Mouse (Mus musculus): ENCODE measurements around the gene Apba2.

Apba2 gene

DNA sequence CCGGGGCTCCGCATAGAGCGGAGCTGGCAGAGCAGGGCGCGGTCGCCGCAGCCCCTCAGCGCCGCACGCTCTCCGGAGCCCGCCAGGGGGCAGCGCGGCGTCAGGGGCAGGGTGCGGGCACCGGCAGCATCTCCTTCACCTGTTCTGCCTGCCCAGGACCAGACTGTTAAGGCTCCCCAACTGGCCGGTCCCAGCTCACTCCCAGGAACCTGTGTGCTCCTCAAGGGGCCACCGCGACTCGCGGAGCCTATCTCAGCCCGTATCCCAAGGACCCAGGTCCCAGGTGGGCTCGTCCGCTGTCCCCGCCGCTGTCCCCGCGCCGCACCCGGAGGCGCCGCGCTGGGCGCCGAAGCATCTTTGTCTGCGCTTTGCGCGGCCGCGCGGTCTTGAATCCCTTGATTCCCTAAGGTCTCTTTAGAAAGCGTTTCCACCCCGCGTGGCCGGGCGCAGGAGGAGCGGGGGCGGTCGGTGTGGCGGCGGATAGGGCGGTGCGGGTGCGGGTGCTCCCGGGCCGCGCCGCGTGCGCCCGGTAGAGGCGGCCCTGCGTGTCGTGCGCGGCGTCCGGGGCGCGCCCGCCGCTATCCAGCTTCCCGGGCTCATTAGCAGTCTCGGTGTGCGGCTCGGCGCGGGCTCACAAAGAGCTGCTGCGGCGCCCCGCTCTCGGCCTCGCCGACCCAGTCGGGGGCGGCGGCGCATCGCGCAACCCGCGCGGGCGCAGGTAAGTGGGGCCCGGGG, at the start of gene Apba2:
Apba2 (plus strand) TSS at position 171 of the 735 bp plus-strand sequence.
- DNase-seq (ENCODE audit: extremely low read depth, low read depth, low spot score), result no peak

DNA sequence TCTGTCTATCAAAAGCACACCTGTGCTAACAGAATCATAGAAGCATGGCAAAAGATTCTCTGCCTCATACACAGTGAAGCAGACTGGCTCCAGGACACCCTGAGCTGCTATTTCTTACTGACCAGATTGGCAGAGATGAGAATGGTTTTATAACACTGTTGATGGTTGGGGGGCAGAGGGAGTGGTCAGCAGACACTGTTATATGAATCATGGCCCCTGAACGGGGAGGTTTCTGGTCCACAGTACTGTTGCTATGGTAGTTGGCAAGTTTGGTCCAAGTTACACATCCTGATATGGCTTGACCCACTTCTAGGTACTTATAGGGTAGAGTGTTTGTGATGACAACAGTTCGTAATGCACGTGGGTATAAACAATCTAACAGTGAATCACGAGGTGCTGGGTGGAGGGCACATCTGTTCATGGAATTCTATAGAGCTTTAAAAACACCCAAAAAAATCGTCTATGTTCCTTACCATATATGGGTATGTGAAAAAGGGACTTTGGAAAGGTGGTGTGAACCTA, 49.6 kb upstream of the Apba2 start:
- DNase-seq (ENCODE audit: extremely low read depth, low read depth, low spot score), result no peak

DNA sequence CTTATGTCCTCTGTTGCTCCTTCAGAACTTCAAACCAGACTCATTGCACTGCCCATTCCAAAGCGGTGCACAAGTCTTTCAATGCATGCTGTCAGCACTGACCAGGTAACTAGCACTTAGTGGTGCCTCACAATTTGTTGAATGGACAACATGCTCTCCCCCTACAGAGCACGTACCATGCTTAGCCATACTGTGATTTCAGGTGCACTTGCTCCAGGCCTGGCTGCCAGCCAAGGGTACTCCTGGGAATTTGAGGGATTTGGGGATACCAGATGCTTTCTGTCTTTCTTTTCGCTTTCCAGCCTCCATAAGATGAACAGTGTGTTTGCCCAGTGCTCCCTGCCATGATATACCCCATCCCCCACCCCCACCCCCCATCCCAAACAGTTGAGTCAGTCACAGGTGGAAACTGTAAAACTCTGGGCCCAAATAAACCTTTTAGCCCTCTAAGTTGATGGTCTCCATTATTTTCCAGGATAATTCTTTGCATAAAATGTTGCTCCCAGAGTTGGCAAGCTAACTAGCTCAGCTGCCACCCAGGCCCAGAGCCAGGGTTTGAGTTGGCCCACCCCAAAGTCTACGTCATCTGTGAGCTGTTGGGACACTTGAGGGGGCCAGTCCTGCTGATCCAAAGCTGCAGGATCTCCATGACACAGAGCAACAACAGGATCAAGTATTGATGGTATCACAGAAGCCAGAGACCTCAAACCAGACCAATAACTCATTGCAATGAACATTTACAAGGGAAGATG, 48.9 kb upstream of the Apba2 start:
- DNase-seq (ENCODE audit: extremely low read depth, low read depth, low spot score), result no peak

DNA sequence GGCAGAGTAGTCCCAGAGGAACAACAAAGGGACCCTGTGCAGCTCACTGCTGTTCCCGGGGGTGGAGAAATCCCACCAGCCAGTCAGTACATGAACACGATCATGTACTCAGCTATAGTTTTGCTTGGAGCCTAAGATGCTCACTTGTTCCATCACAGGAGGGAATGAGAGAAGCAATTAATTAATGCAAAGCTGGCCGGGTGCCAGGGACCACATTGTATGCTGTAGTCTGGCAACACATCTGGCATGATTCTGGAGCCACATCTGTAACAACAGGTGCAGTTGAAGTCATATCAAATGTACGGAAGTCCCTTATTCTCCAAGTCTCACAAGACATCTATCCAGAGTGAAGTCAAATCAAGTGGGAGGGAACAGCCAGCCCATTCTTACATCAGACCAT, 45.3 kb upstream of the Apba2 start:
- DNase-seq (ENCODE audit: extremely low read depth, low read depth, low spot score), result no peak

DNA sequence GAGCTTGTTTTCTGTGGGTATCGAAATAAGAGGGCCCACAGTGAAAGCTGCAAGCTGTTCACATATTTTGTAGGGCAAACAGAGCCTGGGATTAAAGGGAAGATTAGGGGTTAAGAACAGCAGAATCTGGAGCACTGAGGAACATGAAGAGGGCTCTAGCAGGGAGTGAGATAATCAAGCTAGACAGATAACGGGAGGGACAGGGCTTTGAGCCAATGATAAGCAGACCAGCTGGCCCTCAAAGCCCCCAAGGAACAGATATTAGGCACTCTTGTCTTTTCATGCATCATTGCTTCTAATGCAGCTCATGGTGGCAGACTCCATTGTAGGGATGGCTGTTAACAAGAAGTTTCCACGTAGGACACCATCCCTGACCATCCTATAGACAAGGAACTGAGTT, 44.8 kb upstream of the Apba2 start:
- DNase-seq (ENCODE audit: extremely low read depth, low read depth, low spot score), result no peak

DNA sequence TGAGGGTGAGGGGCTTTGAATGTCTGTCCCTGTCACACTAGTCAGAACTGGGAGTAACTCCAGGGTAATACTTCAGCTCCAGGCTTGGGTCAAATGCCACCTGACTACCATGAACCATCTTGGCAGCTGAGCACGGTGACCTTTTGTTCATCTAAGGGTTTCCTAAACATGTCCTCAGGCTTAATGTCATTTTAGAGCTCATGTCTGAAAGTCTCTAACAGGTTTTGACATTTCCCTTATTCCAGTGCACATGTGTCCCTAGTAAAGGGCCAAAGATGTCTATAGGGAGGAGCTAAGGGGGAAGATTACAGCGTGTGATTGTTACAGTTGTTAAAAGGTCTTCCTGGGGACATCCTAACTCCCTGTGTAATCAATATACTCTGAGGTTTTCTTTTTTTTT, 43.7 kb upstream of the Apba2 start:
- DNase-seq (ENCODE audit: extremely low read depth, low read depth, low spot score), result no peak

DNA sequence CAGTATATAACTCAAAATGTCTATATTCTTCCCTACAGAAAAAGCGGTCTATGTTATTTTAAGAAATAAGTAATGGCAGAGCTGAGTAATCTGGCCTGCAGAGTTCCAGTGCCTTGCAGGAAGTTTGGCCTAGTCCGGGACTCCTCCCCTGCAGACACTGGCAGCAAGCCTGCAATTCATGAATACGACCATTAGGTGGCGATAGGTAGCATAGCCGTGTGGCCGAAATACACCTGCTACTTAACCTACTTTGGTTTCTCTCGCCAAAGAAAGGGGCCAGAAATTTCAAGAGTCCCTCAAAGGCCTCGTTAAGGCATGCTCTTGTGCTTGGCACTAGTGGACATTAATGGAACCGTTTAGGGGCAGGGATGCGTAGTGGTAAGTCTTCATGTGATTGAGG, 4.1 kb upstream of the Apba2 start:
- no peak for DNase-seq (ENCODE audit: extremely low read depth, low read depth, low spot score)

DNA sequence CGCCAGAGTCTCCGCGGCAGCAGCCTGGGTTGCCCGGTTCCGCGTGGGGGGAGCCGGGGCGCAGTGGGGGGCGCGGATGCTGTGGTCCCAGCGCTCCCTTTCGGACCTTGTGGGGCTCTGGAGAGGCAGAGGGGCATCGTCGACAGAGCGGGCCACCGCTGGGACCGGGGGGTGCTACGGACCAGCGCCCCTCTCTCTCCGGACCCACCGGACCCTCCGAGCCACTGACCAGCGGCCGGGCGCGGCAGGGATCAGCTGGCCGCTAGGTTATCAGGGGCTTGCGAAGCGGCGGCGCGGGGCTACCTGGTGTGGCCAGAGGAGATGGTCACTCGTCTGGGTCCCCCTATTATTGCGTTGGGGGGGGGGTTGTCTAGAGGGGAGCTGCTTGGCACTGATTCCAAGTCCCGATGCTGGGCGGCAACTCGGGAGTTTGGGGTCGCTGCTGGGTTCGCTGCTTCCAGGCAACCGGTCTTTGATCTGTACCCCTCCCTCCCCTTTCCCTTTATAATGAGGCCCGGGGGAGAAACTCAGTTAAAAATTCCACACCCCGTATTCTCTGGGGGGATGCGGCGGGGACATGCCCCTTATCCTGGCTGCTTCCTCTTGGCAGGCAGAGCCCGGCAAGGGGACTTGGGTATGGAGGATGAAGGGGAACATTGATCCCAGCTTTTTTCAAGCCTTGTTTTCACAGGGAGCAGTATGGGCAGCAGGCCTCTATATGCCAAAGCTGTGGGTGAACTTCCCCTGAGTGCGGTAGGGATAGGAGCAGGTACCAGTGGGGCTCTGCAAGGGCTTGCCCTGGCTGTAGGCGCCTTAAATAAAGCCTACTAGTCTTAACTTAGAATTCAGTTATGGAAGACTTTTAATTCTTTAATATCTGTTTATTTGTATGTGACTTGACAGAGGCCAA, 1.0 kb downstream of the Apba2 start:
- no peak for DNase-seq (ENCODE audit: extremely low read depth, low read depth, low spot score)

DNA sequence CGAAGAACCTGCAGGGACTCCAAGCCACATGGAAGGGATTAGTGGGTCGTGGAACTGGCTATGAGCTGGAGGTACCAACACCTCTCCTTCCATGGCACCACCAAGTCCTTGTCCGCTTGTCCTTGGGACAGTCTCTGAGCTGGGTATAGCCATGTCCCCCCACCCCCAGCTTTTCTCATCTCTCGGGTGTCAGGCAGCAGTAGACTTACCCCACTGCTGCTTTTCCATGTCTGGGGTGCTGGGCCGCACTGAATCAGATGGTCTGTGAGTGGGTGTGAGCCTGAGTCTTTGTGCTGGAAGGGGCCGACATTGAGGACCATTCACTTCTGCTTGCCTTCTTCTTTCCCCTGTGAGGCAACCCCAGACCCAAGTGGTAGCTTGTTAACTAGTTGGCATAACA, 2.1 kb downstream of the Apba2 start:
- no peak for DNase-seq (ENCODE audit: extremely low read depth, low read depth, low spot score)

DNA sequence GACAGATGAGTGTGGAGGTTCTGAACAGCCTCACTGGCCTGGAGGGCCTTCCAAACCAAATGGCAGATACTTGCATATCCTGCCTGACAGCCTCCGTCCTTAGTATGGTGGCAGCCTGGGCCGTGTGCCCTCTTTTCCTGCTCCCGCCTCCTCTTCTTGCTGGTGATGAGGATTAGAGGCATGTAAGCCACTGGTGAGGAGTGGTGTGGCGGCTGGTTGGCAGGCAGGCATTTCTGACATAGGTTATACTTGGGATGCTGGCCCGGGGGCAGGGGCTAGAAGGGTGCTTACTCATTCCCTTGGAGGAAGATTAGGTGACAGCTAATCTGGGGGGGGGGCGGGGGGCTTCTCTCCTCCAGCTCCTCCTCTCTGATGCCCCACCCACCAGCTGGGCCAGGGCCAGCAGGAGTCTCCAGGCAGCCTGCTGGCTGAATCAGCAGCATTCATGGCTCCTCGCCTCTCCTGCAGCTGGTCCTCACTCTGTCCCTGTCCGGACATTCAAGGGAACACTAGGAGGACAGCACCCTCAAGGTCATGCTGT, 3.3 kb downstream of the Apba2 start:
- no peak for DNase-seq (ENCODE audit: extremely low read depth, low read depth, low spot score)

DNA sequence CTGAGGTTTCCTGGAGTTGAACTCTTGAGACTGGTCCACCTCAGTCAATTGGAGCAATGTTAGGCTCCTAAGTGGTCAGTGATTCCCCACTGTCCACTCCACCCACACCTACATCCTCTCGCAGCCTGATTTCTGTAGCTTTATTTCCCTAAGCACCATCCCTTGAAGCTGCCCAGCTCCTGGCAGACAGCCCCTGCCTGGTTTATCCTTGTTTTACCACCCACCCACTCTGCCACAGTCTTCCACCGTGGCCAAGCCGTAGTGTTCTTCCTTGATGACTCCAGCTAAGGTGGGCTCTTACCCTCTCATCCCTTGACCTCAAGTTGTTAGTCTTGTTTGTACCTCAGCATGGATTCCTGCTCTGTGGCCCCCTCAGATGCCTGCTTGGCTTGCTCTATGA, 4.1 kb downstream of the Apba2 start:
- DNase-seq (ENCODE audit: extremely low read depth, low read depth, low spot score), result no peak

DNA sequence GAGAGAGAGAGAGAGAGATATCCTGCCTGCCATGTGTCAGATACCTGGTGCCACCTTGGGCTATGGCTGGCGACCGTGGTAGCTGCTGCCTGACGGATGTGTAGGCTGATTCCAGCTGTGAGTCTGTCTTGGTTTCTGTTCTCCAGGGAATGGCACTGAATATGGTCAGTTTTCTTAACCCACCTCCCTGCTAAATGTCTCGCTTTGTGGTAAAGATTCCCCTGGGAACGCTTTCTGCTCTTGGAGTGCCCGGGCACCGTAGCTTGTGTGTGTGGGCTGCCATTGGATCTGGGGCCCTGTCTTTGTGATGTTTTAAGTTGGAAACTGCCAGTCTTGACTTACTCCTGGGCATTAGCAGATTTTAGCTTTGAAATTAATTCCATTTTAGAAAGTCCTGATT, 7.3 kb downstream of the Apba2 start:
- DNase-seq (ENCODE audit: extremely low read depth, low read depth, low spot score), result no peak

DNA sequence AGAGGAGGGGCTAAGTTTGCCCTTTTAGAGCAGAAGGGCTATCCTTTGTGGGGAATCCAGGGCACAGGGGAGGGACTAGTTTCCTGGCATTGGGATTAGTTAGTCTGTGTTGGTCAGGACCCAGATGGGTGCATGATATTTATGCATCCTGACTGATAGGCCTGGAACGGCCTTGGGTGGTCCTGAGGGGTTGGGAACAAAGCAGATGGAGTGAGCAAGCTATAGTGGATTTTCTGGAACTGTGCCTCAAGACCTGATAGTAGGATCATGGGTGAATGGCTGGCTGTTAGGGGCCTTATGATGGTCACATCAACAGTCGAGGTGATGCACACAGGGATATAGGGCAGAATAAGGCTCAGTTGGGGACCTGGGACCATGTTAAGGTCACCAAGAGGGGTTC, 8.4 kb downstream of the Apba2 start:
- DNase-seq (ENCODE audit: extremely low read depth, low read depth, low spot score), result no peak

DNA sequence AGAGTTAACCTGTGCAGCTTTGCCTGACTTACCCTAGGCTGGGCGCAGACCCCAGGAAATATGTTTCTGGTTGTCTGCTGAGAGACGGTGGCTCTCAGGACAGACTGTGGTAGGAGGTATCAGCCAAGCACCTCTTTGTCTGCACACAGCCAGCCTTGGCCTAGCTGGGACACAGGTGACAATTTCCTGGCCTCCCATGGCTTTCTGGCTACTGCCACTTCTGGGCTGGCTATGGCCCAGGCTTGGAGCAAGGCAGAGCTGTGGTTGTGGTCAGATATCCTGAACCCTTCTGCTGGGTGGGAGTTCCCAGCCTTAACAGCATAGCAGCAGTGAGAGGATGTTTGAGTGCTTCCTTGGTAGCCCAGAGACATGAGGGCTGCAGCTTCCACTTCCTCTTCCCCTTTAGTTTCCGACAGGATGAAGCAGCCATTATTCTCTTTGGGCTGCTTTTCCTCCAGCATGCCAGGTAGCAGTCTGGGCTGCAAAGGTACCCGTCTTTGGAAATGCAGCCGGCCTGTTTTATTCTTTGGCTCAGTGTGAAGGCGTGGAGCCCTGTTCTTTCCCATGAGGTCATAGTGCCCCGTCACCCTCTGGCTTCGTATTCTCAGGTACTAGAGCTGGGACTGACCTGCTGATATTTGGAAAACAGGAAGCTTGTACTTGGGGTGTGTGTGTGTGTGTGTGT, 9.2 kb downstream of the Apba2 start:
- no peak for DNase-seq (ENCODE audit: extremely low read depth, low read depth, low spot score)

DNA sequence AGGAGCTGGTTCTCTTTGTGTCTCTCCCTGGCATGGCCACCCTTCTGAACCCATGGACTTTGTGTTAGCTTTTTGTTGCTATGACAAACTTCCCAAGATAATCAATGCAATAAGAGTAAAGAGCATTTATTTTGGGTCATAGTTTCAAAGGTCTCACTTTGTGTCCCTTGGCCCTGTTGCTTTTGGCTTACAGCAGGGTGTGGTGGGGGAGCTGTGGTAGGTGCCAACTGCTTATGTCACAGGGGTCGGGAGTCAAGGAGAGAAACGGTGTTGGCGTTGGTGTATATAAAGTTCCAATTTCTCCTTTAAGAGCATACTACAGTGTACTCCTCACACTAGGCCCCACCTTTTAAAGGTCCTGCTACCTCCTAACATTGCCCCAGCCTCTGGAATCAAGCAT, 12.1 kb downstream of the Apba2 start:
- DNase-seq (ENCODE audit: extremely low read depth, low read depth, low spot score), result no peak

DNA sequence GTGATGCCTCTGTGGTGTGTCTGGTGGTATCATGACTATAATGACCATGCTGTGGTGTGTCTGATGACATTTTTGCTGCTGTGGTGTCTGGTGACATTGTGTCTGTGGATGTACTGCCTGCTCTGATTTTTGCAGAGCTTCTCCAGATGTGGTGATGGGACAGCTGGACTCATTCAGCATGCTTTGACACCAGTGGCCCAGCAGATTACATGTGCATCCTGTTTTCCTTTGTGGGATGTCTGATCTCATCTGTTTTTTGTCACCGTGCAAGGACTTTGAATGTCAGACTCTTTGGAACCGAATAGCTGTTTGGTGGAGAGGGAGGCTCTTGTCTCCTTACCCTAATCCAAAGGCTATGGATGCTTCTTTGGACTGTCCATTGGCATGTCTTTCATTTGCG, 13.8 kb downstream of the Apba2 start:
- no peak for DNase-seq (ENCODE audit: extremely low read depth, low read depth, low spot score)

DNA sequence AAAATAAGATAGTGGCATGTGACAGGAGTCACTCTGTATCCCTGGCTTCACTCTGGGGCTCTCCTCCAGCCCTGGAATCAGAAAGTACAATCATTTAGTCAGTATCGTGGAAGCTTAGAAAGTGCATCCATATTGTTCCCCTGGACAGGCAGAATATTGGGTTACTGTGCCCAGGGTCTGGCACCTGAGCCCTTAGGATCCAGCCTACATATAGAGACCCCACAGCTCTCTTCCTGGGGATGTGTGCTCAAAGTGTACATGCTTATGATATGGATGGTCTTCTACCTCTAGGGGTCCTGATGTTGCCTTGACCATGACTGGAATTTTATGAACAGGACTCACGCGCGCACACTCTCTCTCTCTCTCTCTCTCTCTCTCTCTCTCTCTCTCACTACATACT, 14.4 kb downstream of the Apba2 start:
- no peak for DNase-seq (ENCODE audit: extremely low read depth, low read depth, low spot score)

DNA sequence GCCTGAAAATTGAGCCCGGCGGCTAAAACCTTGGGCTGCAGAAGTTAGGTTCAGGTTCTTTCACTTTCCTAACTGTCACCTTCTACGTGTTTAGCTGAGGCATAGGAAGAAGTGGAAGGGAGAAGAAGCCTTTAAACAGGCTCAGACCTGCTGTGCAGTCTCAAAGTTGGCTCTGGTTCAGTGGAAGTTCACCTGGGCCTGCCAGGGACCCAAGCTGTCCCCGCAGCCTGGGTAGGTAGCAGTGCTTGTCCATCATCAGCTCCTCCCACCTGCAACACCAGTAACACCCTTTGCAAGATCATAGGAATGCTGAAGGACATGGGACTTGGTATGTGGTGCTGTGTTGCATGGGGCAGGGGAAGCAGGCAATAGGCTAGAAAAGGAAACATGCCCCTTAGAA, 17.6 kb downstream of the Apba2 start:
- DNase-seq (ENCODE audit: extremely low read depth, low read depth, low spot score), result no peak

DNA sequence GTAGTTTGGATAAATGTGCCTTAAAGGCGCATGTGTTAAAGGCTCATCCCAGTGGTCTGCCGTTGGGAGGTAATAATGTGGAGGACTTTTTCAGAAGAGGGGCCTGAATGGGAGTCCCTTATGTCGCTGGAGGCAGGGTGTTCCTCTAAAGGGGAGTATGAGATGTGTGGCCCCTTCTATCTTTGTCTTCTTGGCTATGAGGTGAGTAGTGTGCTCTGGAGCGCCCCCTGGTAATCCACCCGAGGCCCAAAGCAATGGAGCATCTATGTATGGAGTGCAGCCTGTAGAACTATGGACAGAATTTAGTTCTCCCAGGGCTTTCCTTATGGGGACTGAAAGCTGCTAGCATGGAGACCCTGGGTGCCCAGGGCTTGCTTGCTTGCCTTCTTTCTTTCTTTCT, 18.0 kb downstream of the Apba2 start:
- no peak for DNase-seq (ENCODE audit: extremely low read depth, low read depth, low spot score)

DNA sequence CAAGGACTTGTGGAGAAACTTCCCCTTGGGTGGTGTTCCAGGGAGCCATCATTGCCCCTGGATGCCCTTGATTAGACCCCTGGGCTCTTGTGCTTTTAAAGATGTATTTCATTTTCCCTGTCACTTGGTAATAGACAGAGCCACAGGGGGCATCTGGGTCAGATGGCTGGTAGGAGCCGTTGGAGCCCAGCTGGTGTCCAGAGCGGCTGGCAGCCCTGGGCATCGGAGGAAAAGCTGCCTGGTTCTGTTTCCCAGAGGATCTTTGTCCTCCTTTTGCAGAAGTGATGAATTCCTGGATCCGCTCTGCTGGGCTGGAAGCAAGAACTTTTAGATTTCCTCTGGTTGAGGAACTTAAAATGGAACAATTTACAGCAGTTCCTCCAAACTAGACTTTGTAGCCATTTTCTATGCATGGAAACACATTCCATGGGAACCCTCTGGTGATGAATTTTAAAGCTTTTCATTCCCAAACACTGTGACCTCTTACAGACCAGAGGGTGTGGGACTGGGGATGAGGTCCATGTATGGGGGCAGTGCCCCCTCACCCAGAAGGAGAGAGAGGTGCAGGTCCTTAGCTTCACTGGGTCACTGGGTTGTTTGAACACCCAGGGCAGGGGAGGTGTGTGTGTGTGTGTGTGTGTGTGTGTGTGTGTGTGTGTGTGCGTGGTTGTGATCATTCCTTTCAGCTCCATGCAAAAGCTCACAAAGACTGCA, 20.3 kb downstream of the Apba2 start:
- no peak for DNase-seq (ENCODE audit: extremely low read depth, low read depth, low spot score)

Data from fat pad, adult 2 months (tissue).